Mouse (Mus musculus): ENCODE data around the gene Fmnl1. TPM values are rescaled to one million over a fixed set of nuclear protein-coding genes. Genes with fewer than 3 reads are reported as not detected.

The Fmnl1 gene
- polyA plus RNA-seq, 1 experiment from 2014 or later = 2.3 TPM

GRCm38 (mm10) chr11:103193825-103194168 is 22.9 kb downstream of the Fmnl1 start:
- H3K4me1 ChIP-seq (ENCODE audit: control insufficient read depth, insufficient read depth, low read length) = peaks cover 10% of the 10 kb centered on the region
- no peaks in the 10 kb centered on the region for H3K36me3 ChIP-seq (ENCODE audit: control insufficient read depth, insufficient read depth, low read length)
- H3K4me3 ChIP-seq (ENCODE audit: low read length) = no peak overlapping the region
- H3K4me2 ChIP-seq (ENCODE audit: low read depth, low read length) = no peak overlapping the region
- 54% methylated on average over 9 of the region's 9 CpGs for WGBS
- no peak for ATAC-seq
- no peak overlapping the region for H3K27ac ChIP-seq (ENCODE audit: low read length)
- H3K9ac ChIP-seq (ENCODE audit: low read depth, low read length) = no peak overlapping the region
- peaks cover 50% of the 10 kb centered on the region for H3K27me3 ChIP-seq (replicated peaks; ENCODE audit: control insufficient read depth, insufficient read depth, low read length)
- no peaks in the 10 kb centered on the region for H3K9me3 ChIP-seq (ENCODE audit: control insufficient read depth, low read length)

GRCm38 (mm10) chr11:103195236-103195635 is 24.3 kb downstream of the Fmnl1 start:
- H3K9ac ChIP-seq (ENCODE audit: low read depth, low read length) = no peak overlapping the region; the same call in 1 of the 2 replicates
- peaks cover 63% of the 10 kb centered on the region for H3K27me3 ChIP-seq (replicated peaks; ENCODE audit: control insufficient read depth, insufficient read depth, low read length)
- H3K4me2 ChIP-seq (ENCODE audit: low read depth, low read length) = no peak overlapping the region
- H3K36me3 ChIP-seq (ENCODE audit: control insufficient read depth, insufficient read depth, low read length) = no peaks in the 10 kb centered on the region
- 78% methylated on average over 18 of the region's 18 CpGs for WGBS
- H3K4me3 ChIP-seq (ENCODE audit: low read length) = no peak overlapping the region
- H3K27ac ChIP-seq (ENCODE audit: low read length) = no peak overlapping the region
- H3K9me3 ChIP-seq (ENCODE audit: control insufficient read depth, low read length) = no peaks in the 10 kb centered on the region
- ATAC-seq = no peak
- peaks cover 18% of the 10 kb centered on the region for H3K4me1 ChIP-seq (ENCODE audit: control insufficient read depth, insufficient read depth, low read length)

- no peak for ATAC-seq
- H3K27me3 ChIP-seq (replicated peaks; ENCODE audit: control insufficient read depth, insufficient read depth, low read length) = peaks cover 63% of the 10 kb centered on the region
- no peak overlapping the region for H3K4me3 ChIP-seq (ENCODE audit: low read length)
- H3K9me3 ChIP-seq (ENCODE audit: control insufficient read depth, low read length) = no peaks in the 10 kb centered on the region
- H3K9ac ChIP-seq (ENCODE audit: low read depth, low read length) = no peak overlapping the region
- WGBS = 78% methylated on average over 5 of the region's 5 CpGs
- no peak overlapping the region for H3K27ac ChIP-seq (ENCODE audit: low read length)
- peaks cover 18% of the 10 kb centered on the region for H3K4me1 ChIP-seq (ENCODE audit: control insufficient read depth, insufficient read depth, low read length)
- H3K4me2 ChIP-seq (ENCODE audit: low read depth, low read length) = no peak overlapping the region
- no peaks in the 10 kb centered on the region for H3K36me3 ChIP-seq (ENCODE audit: control insufficient read depth, insufficient read depth, low read length)
Measured at GRCm38 (mm10) chr11:103195656-103196055, 24.7 kb downstream of the Fmnl1 start.

GRCm38 (mm10) chr11:103197340-103197739 is 26.4 kb downstream of the Fmnl1 start:
- WGBS = 78% methylated on average over 4 of the region's 4 CpGs
- H3K36me3 ChIP-seq (ENCODE audit: control insufficient read depth, insufficient read depth, low read length) = no peaks in the 10 kb centered on the region
- ATAC-seq = no peak
- H3K9me3 ChIP-seq (ENCODE audit: control insufficient read depth, low read length) = no peaks in the 10 kb centered on the region
- H3K27ac ChIP-seq (ENCODE audit: low read length) = no peak overlapping the region
- no peak overlapping the region for H3K9ac ChIP-seq (ENCODE audit: low read depth, low read length)
- peaks cover 50% of the 10 kb centered on the region for H3K27me3 ChIP-seq (replicated peaks; ENCODE audit: control insufficient read depth, insufficient read depth, low read length)
- H3K4me3 ChIP-seq (ENCODE audit: low read length) = no peak overlapping the region
- peaks cover 24% of the 10 kb centered on the region for H3K4me1 ChIP-seq (ENCODE audit: control insufficient read depth, insufficient read depth, low read length)
- H3K4me2 ChIP-seq (ENCODE audit: low read depth, low read length) = no peak overlapping the region

- ATAC-seq = no peak
- Histone ChIP-seq H3K36me3 (ENCODE audit: control insufficient read depth, insufficient read depth, low read length) (no peaks in the 10 kb centered on the region), H3K27me3 (replicated peaks; ENCODE audit: control insufficient read depth, insufficient read depth, low read length) (peaks cover 41% of the 10 kb centered on the region), H3K9me3 (ENCODE audit: control insufficient read depth, low read length) (no peaks in the 10 kb centered on the region), H3K9ac (ENCODE audit: low read depth, low read length) (peak overlapping the region; percentile 24; the same call in 1 of the 2 replicates), H3K4me1 (ENCODE audit: control insufficient read depth, insufficient read depth, low read length) (peaks cover 18% of the 10 kb centered on the region), H3K4me2 (ENCODE audit: low read depth, low read length) (peak overlapping the region; percentile 96), H3K4me3 (ENCODE audit: low read length) (0 out of 2 replicates have a peak overlapping the region, but pooled peaks have one; percentile 55), H3K27ac (ENCODE audit: low read length) (no peak overlapping the region)
- WGBS = 15% methylated on average over 16 of the region's 16 CpGs
Measured at GRCm38 (mm10) chr11:103198339-103198738, 27.4 kb downstream of the Fmnl1 start.

- Histone ChIP-seq H3K9ac (ENCODE audit: low read depth, low read length) (peak overlapping the region; percentile 64), H3K27ac (ENCODE audit: low read length) (no peak overlapping the region), H3K9me3 (ENCODE audit: control insufficient read depth, low read length) (no peaks in the 10 kb centered on the region), H3K36me3 (ENCODE audit: control insufficient read depth, insufficient read depth, low read length) (no peaks in the 10 kb centered on the region), H3K4me1 (ENCODE audit: control insufficient read depth, insufficient read depth, low read length) (peaks cover 18% of the 10 kb centered on the region), H3K4me2 (ENCODE audit: low read depth, low read length) (peak overlapping the region; percentile 96), H3K4me3 (ENCODE audit: low read length) (peak overlapping the region; percentile 55), H3K27me3 (replicated peaks; ENCODE audit: control insufficient read depth, insufficient read depth, low read length) (peaks cover 34% of the 10 kb centered on the region)
- ATAC-seq = peak; percentile 73
- WGBS = 3% methylated on average over 58 of the region's 59 CpGs
Measured at GRCm38 (mm10) chr11:103198911-103199803, 28.2 kb downstream of the Fmnl1 start.

- 29% methylated on average over 6 of the region's 6 CpGs for WGBS
- Histone ChIP-seq H3K4me1 (ENCODE audit: control insufficient read depth, insufficient read depth, low read length) (peaks cover 18% of the 10 kb centered on the region), H3K9ac (ENCODE audit: low read depth, low read length) (no peak overlapping the region), H3K27me3 (replicated peaks; ENCODE audit: control insufficient read depth, insufficient read depth, low read length) (peaks cover 25% of the 10 kb centered on the region), H3K36me3 (ENCODE audit: control insufficient read depth, insufficient read depth, low read length) (no peaks in the 10 kb centered on the region), H3K4me2 (ENCODE audit: low read depth, low read length) (no peak overlapping the region), H3K27ac (ENCODE audit: low read length) (no peak overlapping the region), H3K4me3 (ENCODE audit: low read length) (no peak overlapping the region), H3K9me3 (ENCODE audit: control insufficient read depth, low read length) (no peaks in the 10 kb centered on the region)
- ATAC-seq = no peak
Measured at GRCm38 (mm10) chr11:103201664-103202063, 30.8 kb downstream of the Fmnl1 start.

- H3K4me3 ChIP-seq (ENCODE audit: low read length) = no peak overlapping the region
- ATAC-seq = no peak
- peaks cover 22% of the 10 kb centered on the region for H3K27me3 ChIP-seq (replicated peaks; ENCODE audit: control insufficient read depth, insufficient read depth, low read length)
- H3K4me2 ChIP-seq (ENCODE audit: low read depth, low read length) = no peak overlapping the region
- no peak overlapping the region for H3K9ac ChIP-seq (ENCODE audit: low read depth, low read length)
- H3K9me3 ChIP-seq (ENCODE audit: control insufficient read depth, low read length) = no peaks in the 10 kb centered on the region
- H3K4me1 ChIP-seq (ENCODE audit: control insufficient read depth, insufficient read depth, low read length) = peaks cover 18% of the 10 kb centered on the region
- H3K27ac ChIP-seq (ENCODE audit: low read length) = no peak overlapping the region
- no peaks in the 10 kb centered on the region for H3K36me3 ChIP-seq (ENCODE audit: control insufficient read depth, insufficient read depth, low read length)
Measured at GRCm38 (mm10) chr11:103202376-103202775, 31.5 kb downstream of the Fmnl1 start.

GRCm38 (mm10) chr11:103206203-103206602 is 35.3 kb downstream of the Fmnl1 start:
- Histone ChIP-seq H3K4me2 (ENCODE audit: low read depth, low read length) (no peak overlapping the region), H3K36me3 (ENCODE audit: control insufficient read depth, insufficient read depth, low read length) (no peaks in the 10 kb centered on the region), H3K27me3 (replicated peaks; ENCODE audit: control insufficient read depth, insufficient read depth, low read length) (no peaks in the 10 kb centered on the region), H3K27ac (ENCODE audit: low read length) (no peak overlapping the region), H3K9ac (ENCODE audit: low read depth, low read length) (no peak overlapping the region), H3K9me3 (ENCODE audit: control insufficient read depth, low read length) (no peaks in the 10 kb centered on the region), H3K4me1 (ENCODE audit: control insufficient read depth, insufficient read depth, low read length) (peaks cover 5% of the 10 kb centered on the region; the same call in 1 of the 2 replicates), H3K4me3 (ENCODE audit: low read length) (no peak overlapping the region)
- ATAC-seq = no peak
- WGBS = 87% methylated on average over 6 of the region's 6 CpGs

All from intestine, embryonic 16.5 days (tissue).